Mouse (Mus musculus) testis, adult 2 months (tissue): ENCODE measurements around the gene Prickle1.

ENCODE experiments used
- CTCF ChIP-seq: fragments of 200-500 bp; IDR thresholded peaks from 2 replicates; pipeline ENCODE4 v1.5.1; 2012; ENCODE audit warnings: low read depth, mild to moderate bottlenecking, inconsistent platforms, low read length, moderate library complexity; ENCODE audit not compliant: control insufficient read depth, insufficient read depth, insufficient replicate concordance
- POLR2A ChIP-seq: fragments of 200-500 bp; IDR thresholded peaks from 2 replicates; pipeline ENCODE4 v1.6.1; 2012; ENCODE audit warnings: low read depth, mild to moderate bottlenecking, inconsistent platforms, low read length, moderate library complexity; ENCODE audit not compliant: control insufficient read depth

DNA sequence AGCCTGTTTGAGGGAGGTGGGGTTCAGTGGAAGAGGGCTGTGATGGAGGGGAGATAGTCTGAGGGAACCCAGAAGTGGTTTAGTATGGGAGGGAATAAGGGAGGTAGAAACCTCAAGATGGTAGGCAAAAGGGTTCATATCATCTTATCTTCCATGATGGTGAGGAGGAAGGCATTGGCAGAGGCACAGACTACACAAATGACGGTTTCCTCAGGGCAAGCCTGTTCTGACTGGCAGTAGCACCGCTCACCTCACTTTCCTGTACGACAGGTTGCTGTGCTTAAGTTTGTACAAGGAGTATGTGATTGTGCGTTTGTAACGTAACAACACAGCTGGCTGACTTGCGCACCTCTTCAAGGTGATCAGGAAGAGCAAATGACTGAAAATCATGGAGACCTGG lies 7.2 kb upstream of the Prickle1 start:
- no peak for TF ChIP-seq POLR2A
- TF ChIP-seq CTCF: no peak
